Mouse (Mus musculus) kidney, adult 2 months (tissue): Measurements from ENCODE around the gene Suclg1. TPM values are rescaled to one million over a fixed set of nuclear protein-coding genes. Genes with fewer than 3 reads are reported as not detected.
A peak's percentile ranks its signal among the peaks of the same experiment; 100 is the strongest.

Experiments
- DNase-seq: peaks from one replicate; pipeline ENCODE4 v3.0.0; 2021
- H3K27ac ChIP-seq: fragments of 200-500 bp; 2 replicates; pipeline ENCODE4 v1.5.1; 2012; ENCODE audit warnings: low read depth, low read length, control low read depth, inconsistent platforms; ENCODE audit not compliant: insufficient read depth
- H3K27me3 ChIP-seq: fragments of 200-500 bp; replicated peaks from 2 replicates; pipeline ENCODE4 v1.6.1; 2012; ENCODE audit warnings: mild to moderate bottlenecking, moderate library complexity, low read length, inconsistent platforms; ENCODE audit not compliant: control insufficient read depth, insufficient read depth
- H3K36me3 ChIP-seq: fragments of 200-500 bp; 2 replicates; pipeline ENCODE4 v1.6.1; 2012; ENCODE audit warnings: mild to moderate bottlenecking, moderate library complexity, low read length, inconsistent platforms; ENCODE audit not compliant: control insufficient read depth, insufficient read depth
- H3K4me1 ChIP-seq: fragments of 200-500 bp; 2 replicates; pipeline ENCODE4 v1.6.1; 2011; ENCODE audit warnings: low read length; ENCODE audit not compliant: control insufficient read depth, insufficient read depth
- H3K4me3 ChIP-seq: fragments of 200-500 bp; 2 replicates; pipeline ENCODE4 v1.5.1; 2011; ENCODE audit warnings: mild to moderate bottlenecking, low read depth, low read length, control low read depth; ENCODE audit not compliant: insufficient read depth
- CTCF ChIP-seq: fragments of 200-500 bp; conservative IDR thresholded peaks from 2 replicates; pipeline ENCODE4 v1.5.1; 2011; ENCODE audit warnings: low read depth, mild to moderate bottlenecking, control low read depth, low read length, moderate library complexity, mixed read lengths; ENCODE audit not compliant: insufficient read depth, insufficient read length
- POLR2A ChIP-seq: fragments of 200-500 bp; IDR thresholded peaks from one replicate; pipeline ENCODE4 v1.6.1; 2011; ENCODE audit warnings: low read depth, low read length, control low read depth
- WGBS: fragments of 180-500 bp; shearing (Covaris S2); methylation state at CpG from one replicate; pipeline ENCODE4 v1.1.7; 2018; 5-methylcytosine and 5-hydroxymethylcytosine counted together
- polyA plus RNA-seq: library from polyadenylated mRNA; depleted of rRNA; stranded (reverse); fragments of >200 nt; gene quantifications from 2 replicates; pipeline ENCODE4 v1.2.3, GENCODE M21; 2012

Gene Suclg1
- polyA plus RNA-seq, 1 experiment: 349 TPM

DNA sequence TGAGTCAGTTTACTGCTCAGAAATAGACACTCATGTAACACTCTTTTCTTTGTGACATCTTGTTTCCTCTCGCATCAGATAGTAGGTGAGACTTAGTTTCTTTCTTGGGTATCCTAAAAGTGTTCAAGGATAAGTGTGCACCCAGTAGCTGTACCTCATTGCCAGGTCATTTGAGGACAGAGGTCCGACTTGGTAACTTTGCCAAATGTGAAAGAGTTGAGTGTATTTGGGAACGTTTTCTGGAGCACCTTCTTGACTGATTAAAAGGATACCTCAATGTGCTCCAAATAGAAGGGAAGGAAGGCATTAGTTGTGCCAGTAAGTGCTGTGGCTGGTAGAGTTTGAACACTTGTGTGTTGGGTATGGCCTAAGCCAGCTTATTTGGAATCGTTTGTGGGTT is 1.7 kb downstream of the Suclg1 start:
- H3K4me3 ChIP-seq: no peak overlapping the region; the same call in 1 of the 2 replicates
- no peaks in the 10 kb centered on the region for H3K27me3 ChIP-seq
- TF ChIP-seq CTCF: no peak
- no peaks in the 10 kb centered on the region for H3K36me3 ChIP-seq
- H3K4me1 ChIP-seq: peaks cover 27% of the 10 kb centered on the region
- no peak for DNase-seq
- WGBS: 37% methylated on average over 4 of the region's 4 CpGs
- peak overlapping the region; percentile 11; the same call in 1 of the 2 replicates for H3K27ac ChIP-seq

DNA sequence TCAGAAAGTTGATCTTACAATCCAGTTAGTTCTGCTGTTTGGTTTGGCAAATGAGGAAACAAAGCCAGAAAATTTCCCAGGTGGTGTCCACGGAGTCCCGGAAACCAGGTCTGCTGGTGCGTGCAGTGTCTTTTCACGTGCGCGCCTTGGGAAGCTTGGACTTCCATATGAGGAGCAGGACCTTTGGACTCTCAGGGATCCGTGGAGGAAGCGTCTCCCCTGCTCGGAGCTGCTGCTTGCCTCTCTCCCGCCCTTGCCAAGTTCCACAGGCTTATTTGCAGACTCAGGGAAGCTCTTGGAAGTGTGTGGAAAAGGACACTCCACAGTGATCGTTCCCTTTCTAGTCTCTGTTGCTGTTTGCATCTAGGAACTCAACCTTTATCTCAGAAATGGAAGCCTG is 3.2 kb downstream of the Suclg1 start:
- peak overlapping the region; percentile 77; the same call in 1 of the 2 replicates for H3K27ac ChIP-seq
- H3K4me3 ChIP-seq: no peak overlapping the region
- TF ChIP-seq CTCF (no peak), POLR2A (no peak)
- peaks cover 27% of the 10 kb centered on the region for H3K4me1 ChIP-seq
- WGBS: 43% methylated on average over 11 of the region's 11 CpGs
- DNase-seq: peak; percentile 92
- no peaks in the 10 kb centered on the region for H3K36me3 ChIP-seq
- H3K27me3 ChIP-seq: no peaks in the 10 kb centered on the region

DNA sequence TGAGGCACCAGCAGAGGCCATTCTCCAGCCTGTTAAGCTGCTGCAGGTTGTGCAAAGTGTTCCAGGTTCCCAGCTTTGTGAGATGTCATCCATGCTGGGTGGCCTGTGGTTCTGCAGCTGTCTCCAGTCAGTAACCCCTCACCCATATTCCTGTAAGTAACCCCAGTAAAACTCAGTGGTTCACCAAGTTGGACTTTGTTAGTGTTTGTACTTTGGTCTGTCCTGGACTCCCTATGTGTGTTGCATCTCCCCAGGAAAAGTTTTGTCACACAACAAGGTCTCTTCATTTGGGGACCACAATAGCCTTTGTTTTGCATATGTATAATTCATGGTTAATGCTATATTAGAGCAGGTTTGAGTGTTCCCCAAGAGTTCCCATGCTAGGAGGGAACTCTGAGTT is 4.2 kb downstream of the Suclg1 start:
- H3K36me3 ChIP-seq: no peaks in the 10 kb centered on the region
- peak; percentile 65 for DNase-seq
- H3K27me3 ChIP-seq: no peaks in the 10 kb centered on the region
- H3K4me1 ChIP-seq: peaks cover 27% of the 10 kb centered on the region
- peak overlapping the region; percentile 41 for H3K27ac ChIP-seq
- H3K4me3 ChIP-seq: no peak overlapping the region
- TF ChIP-seq CTCF: no peak
- TF ChIP-seq POLR2A: no peak

DNA sequence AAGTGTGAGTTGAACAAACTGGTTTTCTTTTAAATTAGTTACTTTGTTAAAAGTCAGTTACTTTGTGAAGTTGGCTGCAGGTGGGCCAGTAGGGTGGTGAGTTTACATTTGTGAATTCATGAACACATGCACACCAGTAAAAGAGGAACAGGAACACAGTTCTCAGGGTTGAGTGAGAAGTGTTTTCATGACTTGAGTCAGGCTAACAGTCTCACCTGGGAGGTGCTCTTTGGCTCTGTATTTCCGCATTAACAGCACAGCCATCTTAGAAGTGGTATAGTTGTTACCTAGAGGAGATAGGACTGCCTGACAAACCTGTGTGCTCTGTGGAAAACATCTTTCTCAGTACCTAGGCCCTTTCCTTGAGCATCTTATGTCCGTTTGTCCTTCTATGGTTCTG is 4.8 kb downstream of the Suclg1 start:
- Histone ChIP-seq H3K4me1 (peaks cover 27% of the 10 kb centered on the region), H3K36me3 (no peaks in the 10 kb centered on the region; the same call in 1 of the 2 replicates), H3K4me3 (no peak overlapping the region), H3K27me3 (no peaks in the 10 kb centered on the region), H3K27ac (peak overlapping the region; percentile 41)
- DNase-seq: no peak
- no peak for TF ChIP-seq POLR2A
- TF ChIP-seq CTCF: no peak
- WGBS: 88% methylated on average over 2 of the region's 2 CpGs

DNA sequence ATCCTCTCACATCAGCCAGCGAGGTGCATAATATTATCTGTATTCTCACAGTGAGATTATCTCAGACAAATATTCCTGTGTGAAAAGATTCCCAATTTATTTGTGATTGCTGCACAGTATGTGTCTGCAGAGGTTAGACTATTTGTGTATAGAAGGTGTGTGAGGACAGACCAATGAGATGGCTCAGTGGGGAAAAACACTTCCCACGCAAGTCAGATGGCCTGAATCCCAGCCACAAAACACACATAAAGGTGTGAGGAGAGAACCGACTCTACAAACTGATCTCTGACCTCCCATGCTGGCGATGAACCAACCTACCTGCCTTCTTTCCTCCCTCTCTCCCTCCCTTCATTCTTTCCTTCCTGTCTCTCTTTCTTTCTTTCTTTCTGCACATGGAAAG is 5.4 kb downstream of the Suclg1 start:
- Histone ChIP-seq H3K27me3 (no peaks in the 10 kb centered on the region), H3K36me3 (no peaks in the 10 kb centered on the region; the same call in none of the 2 replicates), H3K27ac (peak overlapping the region; percentile 39; the same call in 1 of the 2 replicates), H3K4me1 (peaks cover 27% of the 10 kb centered on the region), H3K4me3 (no peak overlapping the region)
- WGBS: 49% methylated on average over 4 of the region's 4 CpGs
- peak; percentile 41 for DNase-seq
- no peak for TF ChIP-seq CTCF
- no peak for TF ChIP-seq POLR2A

DNA sequence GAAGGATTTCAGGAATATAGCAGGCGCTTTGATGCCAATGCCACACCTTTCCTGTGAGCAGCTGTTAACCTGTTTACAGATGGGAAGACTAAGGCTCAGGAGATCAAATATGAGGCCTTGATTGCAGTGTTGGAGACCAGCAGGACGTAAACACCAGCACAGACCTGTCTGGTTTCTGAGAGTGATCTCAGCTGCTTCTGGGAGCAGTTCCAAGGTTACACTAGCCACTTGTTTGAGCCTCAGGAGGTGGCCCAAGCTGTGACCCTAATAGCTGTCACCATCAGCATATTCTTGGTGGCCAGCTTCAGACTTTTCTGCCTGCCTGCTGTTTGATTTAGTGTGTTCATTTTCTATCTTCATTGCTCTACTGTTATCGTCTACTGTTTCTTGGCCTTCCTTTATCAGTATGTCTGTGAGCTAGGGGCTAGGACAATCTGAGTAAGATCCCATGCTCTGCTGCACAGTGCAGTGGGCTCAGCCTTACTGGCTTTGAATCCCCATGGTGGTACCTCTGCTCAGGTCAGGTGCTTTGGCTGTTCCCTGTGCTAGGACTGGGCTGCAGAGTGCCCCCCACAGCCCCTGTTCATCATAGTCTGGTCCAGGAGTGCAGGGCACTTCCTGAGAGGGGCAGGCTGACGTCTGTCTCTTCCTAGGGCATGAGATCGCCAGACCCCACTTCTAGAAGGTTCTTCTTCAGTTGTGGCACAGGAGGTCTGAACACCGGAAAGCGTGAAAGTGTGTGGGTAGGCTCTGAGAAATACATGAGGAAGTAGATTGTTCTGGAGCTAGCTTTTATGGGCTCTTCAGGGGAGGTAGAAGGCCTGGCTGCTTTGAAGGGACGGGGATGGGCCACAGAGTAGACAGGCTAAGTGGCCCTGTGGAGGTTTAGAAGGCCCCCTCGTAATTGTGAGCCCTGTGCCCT is 6.4 kb downstream of the Suclg1 start:
- WGBS: 49% methylated on average over 9 of the region's 9 CpGs
- TF ChIP-seq POLR2A (no peak), CTCF (no peak)
- Histone ChIP-seq H3K4me1 (peaks cover 27% of the 10 kb centered on the region), H3K4me3 (no peak overlapping the region), H3K27ac (0 out of 2 replicates have a peak overlapping the region, but pooled peaks have one; percentile 37), H3K27me3 (no peaks in the 10 kb centered on the region), H3K36me3 (no peaks in the 10 kb centered on the region; the same call in none of the 2 replicates)
- peak; percentile 54 for DNase-seq

DNA sequence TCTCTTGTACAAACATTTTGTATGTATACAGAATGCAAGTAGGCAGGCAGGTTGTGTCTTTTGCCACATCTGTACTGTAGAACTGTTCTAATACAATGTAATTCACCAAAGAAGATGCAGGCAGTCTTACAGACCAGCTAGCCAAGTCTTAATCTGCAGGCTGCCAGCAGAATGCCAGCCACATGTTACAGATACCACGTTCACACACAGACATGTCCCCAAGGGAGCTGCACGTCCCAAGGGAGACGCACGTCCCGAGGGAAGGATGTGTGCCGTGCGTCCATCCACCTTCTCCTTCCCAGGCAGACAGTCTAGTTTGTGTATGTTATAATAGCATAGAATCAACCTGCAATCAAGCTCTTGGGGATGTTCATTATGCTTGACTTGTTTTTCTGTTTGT is 8.9 kb downstream of the Suclg1 start:
- no peak for DNase-seq
- H3K27me3 ChIP-seq: no peaks in the 10 kb centered on the region
- peaks cover 6% of the 10 kb centered on the region for H3K36me3 ChIP-seq
- H3K27ac ChIP-seq: no peak overlapping the region
- H3K4me1 ChIP-seq: peaks cover 20% of the 10 kb centered on the region
- no peak for TF ChIP-seq CTCF
- no peak for TF ChIP-seq POLR2A
- H3K4me3 ChIP-seq: no peak overlapping the region
- WGBS: 84% methylated on average over 7 of the region's 7 CpGs
